Mouse (Mus musculus) limb, embryonic 11.5 days (tissue): ENCODE data around the gene Kcnab3. TPM values are rescaled to one million over a fixed set of nuclear protein-coding genes. Genes with fewer than 3 reads are reported as not detected.

ENCODE experiments used
- ATAC-seq: fragments of 200-750 bp; cut with Nextera tagmentation; 2 replicates; pipeline ENCODE4 v1.8.0; 2017; ENCODE audit warnings: low read depth; ENCODE audit not compliant: insufficient number of reproducible peaks, low FRiP score, low TSS enrichment
- DNase-seq: peaks from one replicate; pipeline ENCODE4 v3.0.0-alpha.2; 2015; ENCODE audit warnings: low spot score
- H3K27ac ChIP-seq: fragments of 300-500 bp; sonication (generic); replicated peaks from 2 replicates; pipeline ENCODE4 v1.5.1; 2014; ENCODE audit warnings: low read depth, mild to moderate bottlenecking, low read length
- H3K27me3 ChIP-seq: fragments of 300-500 bp; sonication (generic); 2 replicates; pipeline ENCODE4 v1.6.1; 2014; ENCODE audit warnings: mild to moderate bottlenecking, low read length, mixed read lengths; ENCODE audit not compliant: control insufficient read depth, insufficient read depth
- H3K36me3 ChIP-seq: fragments of 300-500 bp; sonication (generic); 2 replicates; pipeline ENCODE4 v1.6.1; 2014; ENCODE audit warnings: mild to moderate bottlenecking, low read length, moderate library complexity, mixed read lengths; ENCODE audit not compliant: control insufficient read depth, insufficient read depth
- H3K4me1 ChIP-seq: fragments of 300-500 bp; sonication (generic); 2 replicates; pipeline ENCODE4 v1.6.1; 2014; ENCODE audit warnings: low read length, mixed read lengths; ENCODE audit not compliant: control insufficient read depth, insufficient read depth
- H3K4me2 ChIP-seq: fragments of 300-500 bp; sonication (generic); 2 replicates; pipeline ENCODE4 v1.6.1; 2014; ENCODE audit warnings: low read depth, mild to moderate bottlenecking, moderate library complexity; ENCODE audit not compliant: severe bottlenecking
- H3K4me3 ChIP-seq: fragments of 300-500 bp; sonication (generic); 2 replicates; pipeline ENCODE4 v1.5.1; 2014; ENCODE audit warnings: low read depth, low read length
- H3K9ac ChIP-seq: fragments of 300-500 bp; sonication (generic); 2 replicates; pipeline ENCODE4 v1.6.1; 2014; ENCODE audit warnings: mild to moderate bottlenecking, low read length
- H3K9me3 ChIP-seq: fragments of 300-500 bp; sonication (generic); 2 replicates; pipeline ENCODE4 v1.6.1; 2016; ENCODE audit warnings: low read length; ENCODE audit not compliant: control insufficient read depth
- WGBS: fragments of 180-500 bp; shearing (Covaris S2); extraction: QIAGEN DNeasy Blood & Tissue Kit; methylation state at CpG from one replicate; pipeline ENCODE4 v1.1.7; 2014; 5-methylcytosine and 5-hydroxymethylcytosine counted together
- polyA plus RNA-seq: library from polyadenylated mRNA; unstranded; fragments of >200 nt; fragmentation: Nextera tagmentation; extraction: Ambion mirVana; gene quantifications from 2 replicates; pipeline ENCODE4 v1.2.1, GENCODE M21; 2014

The Kcnab3 gene
- polyA plus RNA-seq, 1 experiment from 2014 or later = 2.2 TPM

DNA sequence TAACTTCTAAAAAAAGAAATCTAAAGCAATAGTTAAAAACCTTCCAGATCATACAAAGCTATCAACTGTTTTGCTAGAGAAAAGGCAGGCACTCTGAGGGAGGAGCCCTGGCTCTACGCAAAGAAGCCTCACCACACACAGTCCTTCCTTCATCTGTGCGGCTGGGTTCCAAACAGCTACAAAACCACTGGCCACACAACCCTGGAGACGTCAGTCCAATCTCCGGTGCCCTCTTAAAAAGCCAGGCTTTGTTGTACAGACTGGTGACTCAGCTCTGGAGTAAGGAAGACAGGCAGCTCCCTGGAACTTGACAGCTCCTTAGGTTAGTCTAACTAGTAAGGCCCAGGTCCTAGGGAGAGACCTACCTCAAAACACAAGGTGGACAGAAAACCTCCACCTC is 49.6 kb downstream of the Kcnab3 start:
- 91% methylated on average over 4 of the region's 4 CpGs for WGBS
- peaks cover 2% of the 10 kb centered on the region; the same call in 1 of the 2 replicates for H3K36me3 ChIP-seq
- no peaks in the 10 kb centered on the region for H3K9me3 ChIP-seq
- H3K9ac ChIP-seq = no peak overlapping the region
- peaks cover 7% of the 10 kb centered on the region for H3K4me1 ChIP-seq
- H3K27me3 ChIP-seq = no peaks in the 10 kb centered on the region
- no peak overlapping the region for H3K4me3 ChIP-seq
- no peak for ATAC-seq
- DNase-seq = no peak
- no peak overlapping the region for H3K4me2 ChIP-seq
- H3K27ac ChIP-seq = no peak overlapping the region

DNA sequence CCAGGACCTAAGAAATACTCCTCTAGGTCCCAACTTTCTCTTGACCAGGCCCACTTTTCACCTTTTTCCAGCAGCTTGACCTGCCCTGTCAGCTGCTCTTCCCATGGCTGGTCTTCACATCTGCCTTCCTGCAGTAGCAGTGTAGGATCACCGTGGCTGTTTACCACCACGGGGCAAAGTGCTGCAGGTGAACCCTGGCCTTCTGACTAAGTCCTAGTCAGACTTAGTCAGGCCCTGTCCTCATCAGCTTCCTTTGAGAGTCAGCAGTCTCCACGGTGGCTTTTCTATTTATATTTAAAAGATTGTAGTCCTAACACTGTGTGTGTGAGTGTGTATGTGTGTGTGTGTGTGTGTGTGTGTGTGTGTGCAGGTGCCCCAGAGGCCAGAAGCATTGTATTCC is 51.7 kb downstream of the Kcnab3 start:
- Histone ChIP-seq H3K4me2 (no peak overlapping the region), H3K27ac (no peak overlapping the region), H3K9ac (no peak overlapping the region), H3K4me3 (no peak overlapping the region), H3K4me1 (no peaks in the 10 kb centered on the region), H3K9me3 (no peaks in the 10 kb centered on the region), H3K27me3 (no peaks in the 10 kb centered on the region), H3K36me3 (peaks cover 2% of the 10 kb centered on the region; the same call in 1 of the 2 replicates)
- DNase-seq (no peak), ATAC-seq (no peak)
- WGBS = 80% methylated on average over 3 of the region's 3 CpGs

DNA sequence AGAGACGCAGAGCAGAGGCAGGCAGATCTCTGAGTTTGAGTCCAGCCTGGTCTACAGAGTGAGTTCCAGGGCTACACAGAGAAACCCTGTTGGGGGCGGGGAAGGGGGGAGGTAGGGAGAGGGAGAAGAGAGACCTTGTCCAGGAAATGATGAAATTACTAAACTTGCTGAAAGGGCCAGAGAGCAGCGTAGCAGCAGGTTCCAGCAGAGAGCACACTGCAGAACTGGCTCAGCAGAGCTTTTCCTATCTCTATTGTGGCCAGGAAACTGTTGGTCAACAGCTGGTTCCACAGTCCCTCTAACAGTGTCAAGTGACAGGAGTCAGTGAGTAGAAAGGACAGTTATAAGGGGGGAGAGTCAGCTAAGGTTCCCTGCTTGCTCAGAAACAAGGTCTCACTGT is 53.5 kb downstream of the Kcnab3 start:
- Histone ChIP-seq H3K36me3 (no peaks in the 10 kb centered on the region), H3K27me3 (no peaks in the 10 kb centered on the region), H3K9ac (no peak overlapping the region), H3K9me3 (no peaks in the 10 kb centered on the region), H3K4me2 (no peak overlapping the region), H3K4me3 (no peak overlapping the region), H3K4me1 (no peaks in the 10 kb centered on the region), H3K27ac (no peak overlapping the region)
- 86% methylated on average over 3 of the region's 3 CpGs for WGBS
- no peak for DNase-seq
- ATAC-seq = no peak

DNA sequence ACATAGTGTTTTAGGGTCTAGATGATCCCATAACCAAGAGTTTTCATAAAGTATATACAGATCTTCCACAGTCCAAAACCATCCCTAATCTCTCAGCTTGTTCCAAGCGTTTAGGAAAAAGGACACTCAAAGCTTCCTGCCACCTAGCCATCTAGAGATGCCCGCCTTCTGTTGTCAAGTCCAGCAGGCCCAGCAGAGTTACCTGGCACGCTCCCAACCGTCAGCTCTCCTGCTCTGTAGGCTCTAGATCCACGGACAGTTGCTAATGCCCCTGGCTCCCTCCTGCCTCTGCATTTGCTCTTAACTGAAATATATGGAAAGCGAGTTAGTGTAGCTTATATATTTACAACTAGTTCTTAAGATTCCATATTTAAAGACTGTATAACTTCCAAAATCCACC is 55.3 kb downstream of the Kcnab3 start:
- WGBS = 80% methylated on average over 6 of the region's 6 CpGs
- ATAC-seq (no peak), DNase-seq (no peak)
- Histone ChIP-seq H3K4me1 (no peaks in the 10 kb centered on the region), H3K27me3 (no peaks in the 10 kb centered on the region), H3K4me3 (no peak overlapping the region), H3K4me2 (no peak overlapping the region), H3K36me3 (no peaks in the 10 kb centered on the region), H3K27ac (no peak overlapping the region), H3K9ac (no peak overlapping the region), H3K9me3 (no peaks in the 10 kb centered on the region)

Other genes starting within 250 kb of the Kcnab3 start
- 64.2 and 73.3 TPM in 2 replicates for gene Vamp2, start 237.8 kb upstream of the Kcnab3 start, polyA plus RNA-seq
- 8.0 and 9.1 TPM in 2 replicates for gene Per1, start 231.0 kb upstream of the Kcnab3 start, polyA plus RNA-seq
- gene Hes7, start 205.9 kb upstream of the Kcnab3 start, polyA plus RNA-seq = 0.54 and 0.65 TPM in 2 replicates
- gene 9130213A22Rik, start 203.7 kb upstream of the Kcnab3 start, polyA plus RNA-seq = 0.19 TPM in 1 of 2 replicates, not detected in the other
- gene Aloxe3, start 200.4 kb upstream of the Kcnab3 start, polyA plus RNA-seq = 0.17 and 0.25 TPM in 2 replicates
- 0.05 TPM in 1 of 2 replicates, not detected in the other for gene Alox12b, start 169.3 kb upstream of the Kcnab3 start, polyA plus RNA-seq
- 0.07 TPM in 1 of 2 replicates, not detected in the other for gene Alox8, start 128.4 kb upstream of the Kcnab3 start, polyA plus RNA-seq
- gene Gucy2e, start 89.2 kb upstream of the Kcnab3 start, polyA plus RNA-seq = not detected in 2 replicates
- 23.4 and 24.5 TPM in 2 replicates for gene Cntrob, start 2.5 kb upstream of the Kcnab3 start, polyA plus RNA-seq
- gene Trappc1, start 2.3 kb upstream of the Kcnab3 start, polyA plus RNA-seq = 149 and 161 TPM in 2 replicates
- gene Rnf227, start 14.2 kb downstream of the Kcnab3 start, polyA plus RNA-seq = 25.0 and 28.5 TPM in 2 replicates
- 58.6 and 68.0 TPM in 2 replicates for gene Chd3, start 43.1 kb downstream of the Kcnab3 start, polyA plus RNA-seq
- gene Naa38, start 69.2 kb downstream of the Kcnab3 start, polyA plus RNA-seq = 129 and 141 TPM in 2 replicates
- 29.2 and 37.0 TPM in 2 replicates for gene Cyb5d1, start 69.4 kb downstream of the Kcnab3 start, polyA plus RNA-seq
- 22.7 and 23.6 TPM in 2 replicates for gene Tmem88, start 72.0 kb downstream of the Kcnab3 start, polyA plus RNA-seq
- 42.4 and 44.5 TPM in 2 replicates for gene Kdm6b, start 87.4 kb downstream of the Kcnab3 start, polyA plus RNA-seq
- 0.87 and 1.4 TPM in 2 replicates for gene Dnah2, start 222.9 kb downstream of the Kcnab3 start, polyA plus RNA-seq
- gene Efnb3, start 233.9 kb downstream of the Kcnab3 start, polyA plus RNA-seq = 12.9 and 14.4 TPM in 2 replicates